Mouse (Mus musculus) cerebellum, adult 11-12 months (tissue): ENCODE data around the gene Dpy19l3.

Experiments used
- DNase-seq: peaks from one replicate; pipeline ENCODE4 v3.0.0; 2022

Gene Dpy19l3

DNA sequence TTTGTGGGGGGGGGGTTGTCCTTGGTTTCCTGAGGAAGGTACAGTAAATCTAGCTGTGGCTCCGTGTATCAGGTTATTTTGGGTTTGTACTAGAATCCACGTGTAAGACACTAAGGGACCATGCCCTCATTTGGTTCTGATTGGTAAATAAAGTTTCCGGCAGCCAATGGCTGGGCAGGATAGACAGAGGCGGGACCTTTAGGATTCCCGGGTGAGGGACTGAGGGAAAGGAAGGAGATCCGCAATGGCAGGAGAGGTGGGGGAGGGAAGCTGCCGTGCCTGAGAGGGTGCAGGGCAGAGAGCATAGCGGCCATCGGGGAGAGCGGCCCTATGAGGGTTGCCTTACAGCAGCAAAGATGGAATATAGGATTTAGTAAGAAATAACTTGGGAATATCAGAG lies 67.0 kb downstream of the Dpy19l3 start:
- no peak for DNase-seq

- DNase-seq = peak; percentile 26
Measured at GRCm38 (mm10) chr7:35686756-35687155, 67.5 kb downstream of the Dpy19l3 start.

DNA sequence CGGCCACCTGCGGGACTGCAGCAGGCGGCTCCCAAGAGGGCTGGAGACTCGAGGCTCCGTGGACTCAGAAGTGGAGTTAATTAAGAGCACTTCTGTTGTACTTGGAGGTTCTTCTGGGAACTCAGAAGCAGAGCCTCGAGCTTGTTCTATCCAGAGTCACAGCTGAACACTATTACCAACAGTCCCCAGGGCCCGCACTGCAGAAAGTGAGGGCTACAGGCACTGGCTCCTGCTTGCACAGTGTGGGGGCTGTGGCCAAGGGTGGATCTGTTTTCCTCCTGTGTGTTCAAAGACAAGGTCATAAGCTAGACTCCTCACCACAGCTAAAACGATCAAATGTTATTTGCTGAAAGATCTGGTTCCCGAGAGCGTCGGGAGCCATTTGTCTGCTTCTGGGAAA lies 68.0 kb downstream of the Dpy19l3 start:
- DNase-seq = no peak

GRCm38 (mm10) chr7:35683409-35684122 lies 70.7 kb downstream of the Dpy19l3 start:
- DNase-seq = no peak

GRCm38 (mm10) chr7:35681559-35681958 lies 72.7 kb downstream of the Dpy19l3 start:
- no peak for DNase-seq

- no peak for DNase-seq
Measured at GRCm38 (mm10) chr7:35678976-35679375, 75.3 kb downstream of the Dpy19l3 start.

DNA sequence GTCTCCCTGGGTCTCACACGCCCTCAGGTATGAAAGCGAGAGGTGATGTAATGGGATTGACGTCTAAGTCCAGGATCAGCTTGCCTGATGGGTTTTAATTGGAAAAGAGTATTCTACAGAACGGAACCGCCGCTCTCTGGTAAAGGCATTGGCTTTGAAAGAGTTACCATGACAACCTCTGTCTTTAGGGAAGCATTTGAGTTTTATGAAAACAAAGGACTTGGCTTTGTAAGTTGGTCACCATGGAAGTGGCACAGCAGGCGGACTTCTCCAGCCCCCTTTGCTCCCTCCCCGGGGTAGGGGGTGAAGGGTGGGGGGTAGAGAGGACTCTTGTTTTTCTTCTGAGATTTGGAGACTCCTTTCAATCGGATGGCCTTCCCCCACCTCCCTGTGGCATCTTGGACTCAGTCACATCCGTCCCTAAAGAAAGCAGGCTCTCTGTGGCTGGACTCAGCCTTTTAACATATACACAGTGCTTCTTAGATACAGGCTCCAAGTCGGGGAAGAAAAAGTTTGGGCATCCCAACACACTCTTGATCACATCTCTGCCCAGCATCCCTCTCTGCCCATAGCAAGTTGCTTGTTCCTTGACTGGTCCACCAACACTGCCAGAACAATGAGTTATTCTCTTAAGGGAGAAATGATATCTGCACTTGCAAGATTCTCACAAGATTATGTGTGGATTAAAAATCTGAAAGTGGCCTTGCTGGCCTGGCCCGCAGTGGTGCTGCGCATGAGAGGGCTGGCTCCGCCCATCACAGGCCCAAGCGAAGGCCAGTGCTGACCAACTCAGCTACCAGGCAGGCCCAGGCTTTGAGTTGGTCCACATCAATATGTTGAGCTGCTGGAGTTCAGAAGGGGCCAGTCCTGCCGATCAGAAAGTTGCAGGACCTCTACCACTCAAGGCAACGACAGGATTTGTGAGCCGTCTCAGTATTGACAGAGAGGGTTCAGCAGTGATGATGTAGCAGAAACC lies 85.9 kb downstream of the Dpy19l3 start:
- peak; percentile 32 for DNase-seq

GRCm38 (mm10) chr7:35663790-35664376 lies 90.4 kb downstream of the Dpy19l3 start:
- DNase-seq = no peak

DNA sequence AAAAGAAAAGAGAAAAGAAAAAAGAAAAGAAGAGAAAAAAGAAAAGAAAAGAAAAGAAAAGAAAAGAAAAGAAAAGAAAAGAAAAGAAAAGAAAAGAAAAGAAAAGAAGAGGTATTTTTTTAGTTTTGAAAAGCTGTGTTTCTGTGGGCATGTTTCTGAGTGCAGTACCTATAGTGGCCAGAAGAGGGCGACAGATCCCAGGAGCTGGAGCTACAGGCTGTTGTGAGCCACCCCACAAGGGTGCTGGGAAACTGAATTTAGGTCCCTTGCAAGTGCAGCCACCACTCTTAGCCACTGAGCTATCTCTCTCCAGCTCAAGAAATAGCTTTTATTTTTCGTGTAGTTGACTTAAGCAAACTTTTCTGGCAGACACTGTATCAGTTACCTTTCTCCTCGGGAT lies 95.1 kb downstream of the Dpy19l3 start:
- DNase-seq = no peak

GRCm38 (mm10) chr7:35657829-35658228 lies 96.4 kb downstream of the Dpy19l3 start:
- no peak for DNase-seq

DNA sequence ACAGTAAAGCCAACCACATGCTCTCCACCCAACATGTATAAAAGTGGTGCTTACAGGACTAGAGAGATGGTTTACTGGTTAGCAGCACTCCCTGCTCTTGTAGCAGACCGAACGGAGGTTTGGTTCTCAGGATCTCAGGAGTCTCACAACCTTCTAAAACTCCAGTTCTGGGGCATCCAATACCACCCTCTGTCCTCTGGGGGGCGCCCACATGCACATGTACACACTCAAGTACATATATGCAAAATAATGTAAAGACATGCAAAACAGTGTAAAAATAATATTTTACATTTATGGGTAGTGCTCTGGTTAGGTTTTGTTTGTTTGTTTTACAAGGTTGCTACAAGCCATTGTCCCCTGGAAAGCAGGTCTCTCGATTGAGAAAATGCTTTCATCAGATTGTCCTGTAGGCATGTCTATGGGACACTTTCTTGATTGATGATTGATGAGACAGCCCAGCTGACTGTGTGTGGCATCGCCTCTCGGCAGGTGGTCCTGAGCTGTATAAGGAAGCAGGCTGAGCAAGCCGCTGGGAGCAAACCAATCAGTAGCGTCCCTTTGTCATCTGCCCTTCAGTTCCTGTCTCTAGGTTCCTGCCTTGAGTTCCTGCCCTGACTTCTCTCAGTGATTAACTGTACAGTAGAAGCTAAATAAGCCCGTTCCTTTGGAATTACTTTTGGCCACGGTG lies 102.5 kb downstream of the Dpy19l3 start:
- DNase-seq = no peak

DNA sequence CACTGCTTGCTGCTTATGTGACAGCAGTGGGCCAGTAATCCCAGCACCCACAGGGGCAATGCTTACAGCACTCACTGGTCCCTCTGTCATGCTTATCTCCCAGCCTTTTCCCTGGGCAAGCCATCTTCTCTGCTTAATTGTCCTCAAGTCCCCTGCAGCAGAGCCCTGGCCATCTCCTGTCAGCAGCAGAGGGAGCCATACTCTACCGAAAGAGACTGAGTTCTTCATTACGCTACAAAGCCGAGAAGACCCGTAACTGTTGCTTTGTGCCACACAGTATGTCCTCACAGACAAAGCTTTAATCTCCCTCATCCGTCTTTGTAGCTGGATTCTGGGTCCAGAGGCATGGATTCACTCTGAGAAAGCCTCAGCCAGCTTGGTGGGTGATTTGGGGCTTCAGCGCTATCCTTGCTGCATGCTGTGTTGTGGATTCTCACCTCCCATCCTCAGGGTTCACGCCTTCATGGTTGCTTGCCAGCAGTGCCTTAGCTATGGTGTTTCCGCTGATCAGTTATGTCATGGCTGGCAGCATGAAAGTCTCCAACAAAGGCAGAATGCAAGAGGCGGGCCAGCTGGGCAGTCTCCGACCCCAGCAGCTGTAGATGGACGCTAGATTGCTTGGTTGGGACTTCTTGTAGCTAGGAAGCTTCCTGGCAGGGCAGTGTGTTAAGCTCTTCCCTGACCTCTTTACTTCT lies 103.4 kb downstream of the Dpy19l3 start:
- DNase-seq = no peak

DNA sequence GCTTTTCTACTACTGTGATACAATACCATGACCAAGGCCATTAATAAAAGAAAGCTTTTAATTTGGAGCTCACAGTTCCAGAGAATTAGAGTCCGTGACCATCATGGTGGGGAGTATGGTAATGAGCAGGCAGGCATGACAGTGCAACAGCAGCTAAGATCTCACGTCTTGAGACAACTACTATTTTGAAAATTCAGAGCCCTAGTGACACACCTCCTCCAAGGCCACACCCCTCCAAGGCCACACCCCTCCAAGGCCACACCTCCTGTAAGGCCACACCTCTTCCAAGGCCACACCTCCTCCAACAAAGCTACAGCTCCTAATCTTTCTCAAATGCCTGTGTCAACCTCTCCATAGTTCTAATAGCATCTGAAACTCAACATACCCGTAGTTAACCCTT lies 105.2 kb downstream of the Dpy19l3 start:
- DNase-seq = no peak

GRCm38 (mm10) chr7:35648239-35649069 lies 105.8 kb downstream of the Dpy19l3 start:
- DNase-seq = no peak

DNA sequence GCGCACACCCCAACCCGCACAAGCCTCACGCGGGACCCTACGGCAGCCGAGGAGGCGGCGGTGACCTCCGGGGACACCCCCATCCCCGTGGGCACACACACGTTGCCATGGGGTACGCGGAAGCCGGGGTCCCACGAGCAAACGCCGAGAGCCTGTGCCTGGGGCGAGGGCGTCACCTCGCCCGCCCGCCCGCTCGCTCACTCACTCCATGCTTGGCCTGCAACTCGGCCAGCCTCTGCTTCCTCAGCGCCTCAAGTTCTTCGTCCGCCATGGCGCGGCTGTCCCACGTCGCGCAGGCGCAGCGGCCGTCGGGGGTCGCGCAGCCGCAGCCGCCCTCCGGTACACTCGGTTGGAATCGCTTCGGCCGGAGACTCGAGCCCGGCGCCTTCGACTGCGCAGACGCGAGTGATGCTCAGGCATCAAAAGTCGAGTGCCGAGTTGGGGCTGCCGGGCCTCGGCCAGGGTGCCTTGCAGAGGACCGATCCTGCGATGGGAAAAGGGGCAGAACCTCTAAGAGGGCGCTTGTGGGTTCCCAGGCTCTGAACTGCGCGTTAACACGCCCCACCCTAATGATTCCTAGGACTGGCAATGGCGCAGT lies 107.1 kb downstream of the Dpy19l3 start, which contains the start of gene Pdcd5:
TSS of gene Pdcd5 (minus strand) at position 421 of the 598 bp plus-strand sequence.
- peak; percentile 95 for DNase-seq

- peak; percentile 44 for DNase-seq
Measured at GRCm38 (mm10) chr7:35646317-35647081, 107.8 kb downstream of the Dpy19l3 start.

DNA sequence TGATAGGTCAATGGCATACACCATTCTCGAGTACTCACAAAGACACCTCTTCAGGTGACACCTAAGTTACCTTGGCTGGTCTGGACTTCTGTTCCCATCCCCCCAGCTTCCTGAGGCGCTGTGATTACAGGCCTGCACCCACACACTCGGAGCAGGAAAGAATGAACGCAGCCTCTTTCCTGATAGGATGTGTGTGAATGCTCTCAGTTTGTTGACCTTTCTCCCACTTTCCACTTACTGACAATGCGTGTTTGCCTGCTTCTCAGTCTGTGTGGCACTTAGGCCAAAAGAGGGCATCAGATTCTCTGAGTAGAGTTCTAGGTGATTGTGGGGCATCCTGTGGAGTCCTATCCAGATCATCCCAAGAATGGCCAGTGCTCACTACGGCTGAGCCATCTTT lies 114.2 kb downstream of the Dpy19l3 start:
- DNase-seq = no peak

DNA sequence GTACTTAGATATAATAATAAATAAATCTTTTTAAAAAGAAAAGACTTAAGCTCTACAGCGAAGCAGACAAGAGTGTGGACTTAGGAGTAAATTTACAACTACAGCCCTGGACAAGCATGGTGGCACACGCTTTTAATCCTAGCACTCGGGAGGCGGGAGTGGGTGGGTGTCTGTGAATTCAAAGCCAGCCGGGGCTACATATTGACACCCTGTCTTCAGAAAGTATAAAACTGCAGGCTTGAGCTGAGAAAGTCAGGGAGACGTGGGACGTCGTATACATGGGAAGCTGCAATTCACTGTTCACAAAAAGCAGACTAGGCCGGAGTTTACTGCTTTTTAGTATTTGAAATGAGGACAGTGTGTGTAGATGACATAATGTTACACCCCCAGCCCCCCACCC lies 117.4 kb downstream of the Dpy19l3 start:
- no peak for DNase-seq

DNA sequence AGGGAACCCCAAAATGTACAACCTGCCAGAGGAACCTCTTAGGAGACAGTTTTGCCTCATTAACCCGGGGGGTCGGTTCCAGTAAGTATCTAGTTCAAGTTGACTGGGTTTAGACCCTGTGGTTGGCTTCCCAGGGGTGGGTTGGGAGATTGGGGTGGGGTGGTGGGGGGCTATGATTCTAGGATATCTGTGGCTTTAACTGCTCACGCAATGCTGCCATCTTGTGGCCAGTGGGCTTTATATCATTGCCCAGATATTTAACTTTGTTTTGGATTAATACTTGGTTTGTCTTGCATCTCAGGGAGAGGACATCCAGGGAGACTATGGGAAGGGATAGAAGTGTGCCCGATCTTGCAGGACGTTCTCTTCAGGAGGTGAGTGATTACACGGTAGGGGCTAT lies 118.0 kb downstream of the Dpy19l3 start:
- no peak for DNase-seq
